Mouse (Mus musculus) hematopoietic stem cell, adult 5-6 weeks (primary cell): ENCODE data around the gene Prokr1. TPM values are rescaled to one million over a fixed set of nuclear protein-coding genes. Genes with fewer than 3 reads are reported as not detected.
"Not testable (repeated sequence)": the region's sequence is repeated elsewhere in the genome, so short reads cannot be mapped to it uniquely, and the experiment has no call there.

ENCODE experiments used
- ATAC-seq, 2 experiments: fragments of 125-278 bp in 1 of 2; replicated peaks in 1 of 2; 2 replicates each; pipeline ENCODE4 v1.8.0; 2016 to 2017; ENCODE audit warnings: inconsistent platforms in 2 of 2, mild to moderate bottlenecking in 2 of 2, moderate number of reproducible peaks in 2 of 2, low read depth in 1 of 2, moderate TSS enrichment in 1 of 2; ENCODE audit not compliant: low FRiP score in 2 of 2, poor library complexity in 2 of 2, severe bottlenecking in 2 of 2, insufficient read depth in 1 of 2, low TSS enrichment in 1 of 2
- total RNA-seq: library from RNA; stranded (forward); fragments of 172-1452, 232-1000 nt; gene quantifications from 2 replicates; pipeline ENCODE4 v1.2.3, GENCODE M21; 2017

Prokr1 gene
- total RNA-seq, 1 experiment from 2014 or later = 0.55 TPM

DNA sequence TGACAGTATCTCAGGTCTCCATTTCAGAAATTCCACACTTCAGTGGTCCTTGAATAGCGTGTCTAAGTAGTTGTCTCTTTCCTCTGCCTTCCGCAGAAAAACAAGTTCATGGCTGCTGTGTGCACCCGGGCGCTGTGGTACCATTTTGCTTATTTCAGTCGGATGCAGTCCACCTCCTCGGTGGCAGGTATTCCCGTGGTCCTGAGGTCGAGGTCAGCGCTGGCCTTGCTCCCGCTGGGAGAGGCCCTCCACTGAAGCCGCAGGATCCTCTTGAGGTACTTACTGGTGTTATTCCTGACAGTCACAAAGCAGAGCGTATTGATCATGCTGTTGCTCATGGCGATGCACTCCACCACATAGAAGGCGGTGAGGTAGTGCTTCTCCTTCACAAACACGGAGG, 9.5 kb downstream of the Prokr1 start:
- ATAC-seq = no peak

GRCm38 (mm10) chr6:87578247-87578646, 12.3 kb downstream of the Prokr1 start:
- ATAC-seq = no peak

- no peak for ATAC-seq
These were observed 13.8 kb downstream of the Prokr1 start for GRCm38 (mm10) chr6:87576648-87577330.

GRCm38 (mm10) chr6:87571863-87572262, 18.7 kb downstream of the Prokr1 start:
- ATAC-seq = not testable (repeated sequence)

DNA sequence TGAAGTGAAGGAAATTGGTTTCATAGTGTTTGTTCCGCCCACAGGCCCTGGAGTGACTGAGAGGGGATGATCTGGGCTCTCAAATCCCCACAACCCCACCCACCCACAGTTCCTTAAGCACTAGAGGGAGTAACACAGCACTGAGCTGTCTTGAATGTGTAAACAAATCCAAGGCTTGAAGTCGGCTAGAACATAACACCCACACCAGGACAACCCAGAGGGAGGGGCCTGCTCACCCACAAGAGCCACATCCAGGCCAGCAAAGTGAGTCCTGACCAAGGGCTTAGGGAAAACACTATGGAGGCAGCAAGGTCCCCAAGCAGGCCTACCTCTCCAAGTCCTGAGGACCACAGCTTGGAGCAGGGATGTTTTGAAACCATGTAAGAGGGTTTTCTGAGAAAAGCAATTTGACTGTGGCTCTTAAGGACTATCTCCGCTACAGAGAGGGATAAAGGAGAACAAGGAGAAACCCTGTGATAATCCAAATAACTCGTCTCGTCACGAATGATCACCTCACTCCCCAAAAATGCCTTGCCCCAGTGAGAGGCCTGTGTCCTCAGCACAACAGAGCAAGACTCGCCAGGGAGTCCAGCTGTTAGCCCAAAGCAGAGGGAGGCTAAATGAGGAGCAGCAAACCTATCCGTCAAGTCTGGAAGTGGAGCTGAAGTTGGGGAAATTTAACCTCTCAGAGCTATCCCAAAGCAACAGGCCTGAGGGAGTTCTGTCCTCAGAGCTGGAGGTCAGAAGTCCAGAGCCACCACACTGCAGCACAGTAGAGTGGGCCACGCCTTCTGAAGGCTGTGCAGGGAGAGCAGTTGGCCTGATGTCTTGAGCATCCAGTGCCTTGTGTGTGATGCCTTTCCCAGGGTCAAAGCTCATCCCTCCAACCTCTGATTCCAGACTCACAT, 22.6 kb downstream of the Prokr1 start:
- ATAC-seq = no peak

GRCm38 (mm10) chr6:87565166-87565565, 25.4 kb downstream of the Prokr1 start:
- ATAC-seq = no peak

- no peak for ATAC-seq
These were observed 26.2 kb downstream of the Prokr1 start for GRCm38 (mm10) chr6:87564356-87564755.

DNA sequence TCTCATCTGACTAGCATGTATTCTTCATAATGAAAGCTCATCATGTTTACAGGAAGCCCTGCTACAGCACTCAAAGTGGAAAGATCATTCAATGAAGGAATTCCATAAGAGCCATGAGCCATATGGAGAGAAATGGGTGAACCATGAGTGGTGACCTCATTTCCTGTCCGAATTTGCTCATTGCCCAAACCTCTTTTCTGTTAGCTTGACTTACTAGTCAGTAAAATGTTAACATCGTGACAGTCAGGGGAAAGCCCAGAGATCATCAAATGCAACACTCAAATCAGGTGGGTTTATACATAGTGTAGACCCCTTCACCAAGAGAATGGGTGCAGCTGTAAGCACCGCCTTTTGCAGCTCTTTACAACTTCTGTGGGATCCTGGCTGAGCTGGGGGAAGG, 36.8 kb downstream of the Prokr1 start:
- no peak for ATAC-seq

- peak; percentile 22 to 58; a peak in 2 of 4 replicates for ATAC-seq
These were observed 38.3 kb downstream of the Prokr1 start for GRCm38 (mm10) chr6:87552054-87552807.

DNA sequence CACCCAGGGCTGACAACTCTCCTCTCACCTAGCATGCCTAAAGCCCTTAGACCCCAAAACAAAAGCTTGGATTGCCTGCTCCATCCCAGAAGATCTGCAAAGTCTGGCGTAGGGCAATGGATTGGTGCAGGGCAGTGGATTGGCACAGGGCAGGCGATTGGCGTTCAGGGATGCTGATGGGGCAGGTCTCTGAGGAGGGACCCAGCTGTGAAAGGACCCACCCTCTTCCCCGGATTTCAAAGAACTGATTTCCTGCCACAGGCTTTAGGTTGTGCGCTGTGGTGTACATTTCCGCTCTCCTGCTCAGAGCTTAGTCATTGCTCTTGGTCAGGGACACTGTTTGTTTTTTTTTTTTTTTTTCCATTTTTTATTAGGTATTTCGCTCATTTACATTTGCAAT, 42.7 kb downstream of the Prokr1 start:
- peak; percentile 92 to 94 for ATAC-seq

GRCm38 (mm10) chr6:87547431-87547830, 43.1 kb downstream of the Prokr1 start:
- ATAC-seq = no peak

DNA sequence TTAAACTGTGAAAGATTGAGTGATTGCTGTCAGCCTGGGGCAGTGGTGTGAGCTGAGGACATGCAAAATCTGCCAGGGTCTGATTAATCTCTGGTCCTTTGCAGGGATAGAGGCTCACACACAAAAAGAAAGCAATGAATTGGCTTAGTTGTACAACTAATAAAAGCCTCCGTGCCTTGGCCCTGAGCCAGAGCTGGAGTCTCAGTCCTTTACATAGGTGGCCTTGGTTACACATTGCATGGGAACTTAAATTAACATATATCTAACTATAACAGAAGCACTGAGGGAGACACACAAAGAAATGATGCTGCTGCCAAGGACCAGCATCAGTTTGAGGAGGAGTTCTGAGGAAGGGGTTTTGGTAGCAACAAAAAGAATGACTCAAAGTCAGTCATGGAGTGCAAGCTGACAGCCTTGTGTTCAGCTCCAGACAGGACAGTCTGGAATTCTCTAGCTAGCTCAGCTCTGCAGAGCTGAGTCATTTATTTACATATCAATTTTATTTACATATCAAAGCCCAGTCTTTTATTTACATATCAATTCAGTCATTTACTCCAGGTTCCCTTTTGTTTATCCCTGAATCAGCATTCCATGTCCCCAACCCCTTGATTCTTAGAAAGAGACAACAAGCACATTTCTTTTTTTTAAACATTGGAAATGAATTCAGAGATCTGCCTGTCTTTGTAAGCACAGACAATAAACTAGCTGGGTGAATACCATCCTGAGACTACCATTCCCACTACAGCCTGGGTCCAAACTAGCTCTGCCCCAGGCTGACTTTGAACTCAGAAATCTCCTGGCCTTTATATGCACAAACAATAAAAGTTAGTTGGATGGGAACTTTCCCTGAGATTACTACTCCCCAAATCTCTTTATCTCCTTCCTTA, 45.0 kb downstream of the Prokr1 start:
- no peak for ATAC-seq

GRCm38 (mm10) chr6:87542027-87542426, 48.5 kb downstream of the Prokr1 start:
- peak; percentile 74 to 80 for ATAC-seq

DNA sequence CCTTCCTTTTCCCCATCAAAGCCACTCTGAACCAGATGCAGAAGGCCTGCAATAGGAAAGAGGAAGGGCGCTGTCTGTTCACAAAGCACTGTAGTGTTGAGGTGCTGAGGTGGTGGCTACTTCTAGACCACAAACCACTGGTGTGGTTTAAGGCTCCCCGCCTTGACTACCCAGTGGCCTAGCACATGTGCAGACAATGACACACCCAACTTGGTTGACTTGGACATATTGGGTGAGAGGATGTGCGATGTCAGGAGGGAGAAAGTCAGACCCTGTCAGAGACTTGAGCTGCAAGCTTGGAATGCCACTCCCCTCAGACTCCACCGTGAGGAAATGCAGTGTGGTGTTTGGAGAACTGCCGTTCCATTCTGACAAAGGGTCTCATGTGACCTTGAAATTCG, 49.4 kb downstream of the Prokr1 start:
- peak; percentile 77 to 92 for ATAC-seq

DNA sequence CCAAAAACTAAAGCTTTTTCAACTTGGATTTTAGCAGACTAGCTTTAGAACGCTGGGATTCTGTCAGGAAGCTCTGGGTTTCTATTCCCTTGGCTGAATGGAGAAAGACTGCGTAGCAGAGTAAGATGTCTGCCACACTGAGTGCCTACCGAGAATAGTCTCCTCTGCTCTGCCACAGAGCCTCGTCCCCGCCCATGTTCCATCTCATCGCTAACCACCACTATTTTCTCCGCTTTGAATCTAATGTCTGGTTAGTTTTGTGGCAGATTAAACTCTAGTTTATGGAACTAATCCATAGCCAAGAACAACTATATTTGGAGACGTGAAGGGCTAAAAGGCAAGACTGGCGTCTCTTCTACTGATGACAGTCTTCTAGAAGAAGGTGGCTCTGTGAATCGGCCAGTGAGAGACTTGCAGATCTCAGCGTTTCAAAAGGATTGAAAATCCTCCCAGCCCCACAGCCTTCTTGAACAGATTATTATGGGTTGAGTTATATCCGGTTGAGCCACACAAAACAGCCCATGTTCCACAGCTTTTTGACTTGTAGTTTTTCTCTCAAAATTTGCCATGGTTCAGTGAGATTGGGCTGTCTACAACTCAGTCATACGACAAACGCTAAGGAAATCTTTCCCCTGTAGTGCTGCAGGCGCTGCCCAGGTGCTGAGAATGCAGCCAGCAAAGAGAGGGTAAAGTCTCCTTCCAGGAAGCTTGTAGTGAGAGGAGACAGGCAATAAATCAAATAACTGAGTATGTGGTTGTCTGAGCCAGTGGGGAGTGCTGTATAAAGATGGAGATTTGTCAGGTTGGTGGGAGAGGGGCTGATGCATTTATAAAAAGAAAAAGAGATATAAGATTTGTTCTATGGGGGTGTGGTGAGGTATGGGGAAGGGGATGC, 51.9 kb downstream of the Prokr1 start:
- no peak for ATAC-seq

DNA sequence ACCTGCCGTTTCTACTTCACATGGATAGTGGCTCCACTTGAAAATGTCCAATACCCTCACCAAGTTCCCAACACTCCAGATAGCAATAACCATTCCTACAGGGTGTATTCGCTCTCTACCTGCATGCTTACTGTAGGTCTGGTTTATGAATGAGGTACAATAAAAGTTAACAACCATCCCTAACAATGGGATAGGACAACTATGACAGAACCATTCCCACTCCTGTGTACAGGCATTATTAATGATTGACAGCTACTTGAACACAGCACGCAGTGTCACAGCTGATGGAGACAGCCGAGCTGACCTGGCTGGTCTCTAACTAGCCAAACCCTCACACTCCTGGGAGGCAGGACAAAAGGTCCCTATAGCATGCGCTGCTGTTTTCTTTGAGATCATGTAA, 52.9 kb downstream of the Prokr1 start:
- ATAC-seq = no peak
